13 mouse cellular contexts compared by ENCODE assay signal in the genomic region with DNA sequence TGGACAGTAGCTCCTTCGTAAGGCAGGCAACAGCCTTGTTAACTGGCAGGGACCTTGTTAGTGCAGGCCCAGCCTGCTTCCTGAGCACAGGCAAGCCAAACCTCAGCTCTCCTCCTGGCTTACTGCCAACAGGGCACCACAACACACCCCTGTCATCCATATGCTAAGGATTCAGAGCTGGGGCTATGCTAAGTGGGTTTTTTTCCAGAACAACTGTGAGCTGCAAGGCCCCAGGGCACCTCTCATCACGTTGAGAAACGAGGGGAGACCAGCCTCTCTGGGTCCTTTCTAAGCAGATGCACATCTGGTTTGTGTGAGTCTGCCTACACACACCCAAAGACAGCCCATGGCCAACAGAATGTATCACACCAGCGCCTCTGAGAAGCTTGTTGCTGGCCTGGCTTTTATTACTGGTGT.
DNase-seq lines count a peak whose midpoint lies in the region; ATAC-seq and TF ChIP-seq lines count a peak whose summit lies in the region.
"Had no signal": no experiment of that assay in that cellular context is flagged by ENCODE, and none has a peak within 500 bp of the region (broad histone marks: within the 10 kb centered on the region; RNA-seq: fewer than 3 reads in every experiment).

No protein-coding gene starts in this region.

- no peak for TF ChIP-seq CTCF in lung, embryonic 14.5 days (IDR thresholded peaks at IDR 0.05; ENCODE audit: low read depth)
- no peak for TF ChIP-seq CTCF in lung, adult 2 months (IDR thresholded peaks at IDR 0.05; ENCODE audit: insufficient read depth, low read length)

- no peak overlapping the region for H3K9ac ChIP-seq in forebrain, embryonic 14.5 days (ENCODE audit: low read length)
- no peak overlapping the region for H3K9ac ChIP-seq in forebrain, embryonic 12.5 days
- H3K9ac ChIP-seq in lung, embryonic 14.5 days: no peak overlapping the region
- H3K9ac ChIP-seq in limb, embryonic 13.5 days: no peak overlapping the region
- H3K9ac ChIP-seq: liver, embryonic 15.5 days had no signal

- no peak for TF ChIP-seq POLR2A in lung, adult 2 months (IDR thresholded peaks at IDR 0.05; ENCODE audit: borderline replicate concordance, extremely low read depth, low read depth, low read length)

- H3K36me3 ChIP-seq in forebrain, embryonic 14.5 days (ENCODE audit: control insufficient read depth, insufficient read depth, low read length): no peaks in the 10 kb centered on the region
- no peaks in the 10 kb centered on the region for H3K36me3 ChIP-seq in forebrain, embryonic 12.5 days (replicated peaks)
- no peaks in the 10 kb centered on the region for H3K36me3 ChIP-seq in lung, embryonic 14.5 days (ENCODE audit: insufficient read depth)
- H3K36me3 ChIP-seq in limb, embryonic 13.5 days: no peaks in the 10 kb centered on the region
- H3K36me3 ChIP-seq: liver, embryonic 15.5 days had no signal

- no peak overlapping the region for H3K4me2 ChIP-seq in forebrain, embryonic 14.5 days (ENCODE audit: low read length)
- no peak overlapping the region for H3K4me2 ChIP-seq in forebrain, embryonic 12.5 days
- no peak overlapping the region for H3K4me2 ChIP-seq in lung, embryonic 14.5 days
- no peak overlapping the region for H3K4me2 ChIP-seq in limb, embryonic 13.5 days (replicated peaks)
- H3K4me2 ChIP-seq: liver, embryonic 15.5 days had no signal

- peaks cover 14% of the 10 kb centered on the region for H3K4me1 ChIP-seq in forebrain, embryonic 14.5 days (ENCODE audit: control insufficient read depth, insufficient read depth, low read length)
- H3K4me1 ChIP-seq in forebrain, embryonic 12.5 days: peaks cover 11% of the 10 kb centered on the region
- H3K4me1 ChIP-seq in lung, embryonic 14.5 days (ENCODE audit: insufficient read depth): no peaks in the 10 kb centered on the region
- no peaks in the 10 kb centered on the region for H3K4me1 ChIP-seq in lung, adult 2 months (ENCODE audit: control insufficient read depth, insufficient read depth, low read length)
- peaks cover 37% of the 10 kb centered on the region for H3K4me1 ChIP-seq in limb, embryonic 13.5 days

- H3K4me3 ChIP-seq in forebrain, embryonic 14.5 days (ENCODE audit: low read depth, low read length): no peak overlapping the region
- no peak overlapping the region for H3K4me3 ChIP-seq in forebrain, embryonic 12.5 days (replicated peaks)
- H3K4me3 ChIP-seq in lung, embryonic 14.5 days (ENCODE audit: low read depth, low read length): no peak overlapping the region
- no peak overlapping the region for H3K4me3 ChIP-seq in lung, adult 2 months (replicated peaks; ENCODE audit: extremely low read depth, low read depth, low read length)
- no peak overlapping the region for H3K4me3 ChIP-seq in limb, embryonic 13.5 days
- H3K4me3 ChIP-seq: liver, embryonic 15.5 days had no signal

- peak; percentile 85 for DNase-seq in forebrain, embryonic 14.5 days (ENCODE audit: low spot score)
- peak; percentile 24 for DNase-seq in lung, embryonic 14.5 days
- DNase-seq in lung, adult 2 months: no peak
- DNase-seq in adipocyte (ENCODE audit: low spot score): no peak
- DNase-seq in left cerebral cortex, adult 8-10 months (ENCODE audit: low spot score in 2 of 2): no peak
- DNase-seq: adrenal gland, postnatal 25 days; heart, postnatal 36 days; kidney, adult 9 months had no signal

- no peaks in the 10 kb centered on the region for H3K27me3 ChIP-seq in forebrain, embryonic 14.5 days (replicated peaks; ENCODE audit: control insufficient read depth, insufficient read depth, low read length)
- H3K27me3 ChIP-seq in forebrain, embryonic 12.5 days: peaks cover 21% of the 10 kb centered on the region
- no peaks in the 10 kb centered on the region for H3K27me3 ChIP-seq in lung, embryonic 14.5 days (ENCODE audit: insufficient read depth, low read length)
- H3K27me3 ChIP-seq in limb, embryonic 13.5 days: 0 out of 2 replicates have a peak, but pooled peaks cover 5% of the 10 kb centered on the region
- H3K27me3 ChIP-seq: liver, embryonic 15.5 days had no signal

- ATAC-seq in forebrain, embryonic 14.5 days: peak; percentile 79
- ATAC-seq in forebrain, embryonic 12.5 days (ENCODE audit: low FRiP score): no peak
- no peak for ATAC-seq in lung, embryonic 14.5 days (ENCODE audit: insufficient read depth)
- peak; percentile 83 for ATAC-seq in common myeloid progenitor, adult 5-6 weeks (replicated peaks; ENCODE audit: low read depth, poor library complexity, severe bottlenecking)
- ATAC-seq in limb, embryonic 13.5 days (ENCODE audit: low FRiP score, low read depth): peak; percentile 81
- ATAC-seq: Patski had no signal

- H3K9me3 ChIP-seq in forebrain, embryonic 14.5 days (replicated peaks; ENCODE audit: control insufficient read depth, low read length): no peaks in the 10 kb centered on the region
- H3K9me3 ChIP-seq in forebrain, embryonic 12.5 days: no peaks in the 10 kb centered on the region
- no peaks in the 10 kb centered on the region for H3K9me3 ChIP-seq in lung, embryonic 14.5 days (ENCODE audit: low read depth, low read length)
- H3K9me3 ChIP-seq in limb, embryonic 13.5 days: no peaks in the 10 kb centered on the region
- H3K9me3 ChIP-seq: liver, embryonic 15.5 days had no signal

- H3K27ac ChIP-seq in forebrain, embryonic 14.5 days (ENCODE audit: low read depth, low read length): no peak overlapping the region
- no peak overlapping the region for H3K27ac ChIP-seq in forebrain, embryonic 12.5 days
- H3K27ac ChIP-seq in lung, embryonic 14.5 days (ENCODE audit: low read depth): no peak overlapping the region
- H3K27ac ChIP-seq in limb, embryonic 13.5 days: peak overlapping the region; percentile 49; the same call in 1 of the 2 replicates
- H3K27ac ChIP-seq: liver, embryonic 15.5 days had no signal

- 50% methylated on average over 4 of the region's 4 CpGs for WGBS in forebrain, embryonic 14.5 days
- WGBS in forebrain, embryonic 12.5 days: 65% methylated on average over 4 of the region's 4 CpGs
- 68% methylated on average over 4 of the region's 4 CpGs for WGBS in lung, embryonic 14.5 days
- 75% methylated on average over 4 of the region's 4 CpGs for WGBS in lung, adult 2 months
- 14% methylated on average over 4 of the region's 4 CpGs for WGBS in limb, embryonic 13.5 days

Comparison
In these comparisons a context has a peak if more than half of its experiments do, and no peak if none do; other contexts are left out.
1. ATAC-seq: peak in forebrain, embryonic 14.5 days (single experiment), common myeloid progenitor, adult 5-6 weeks (single experiment) and limb, embryonic 13.5 days (single experiment); none in forebrain, embryonic 12.5 days (single experiment) and lung, embryonic 14.5 days (single experiment).
2. DNase-seq: peak in forebrain, embryonic 14.5 days (single experiment) and lung, embryonic 14.5 days (single experiment); none in lung, adult 2 months (single experiment), adipocyte (single experiment) and left cerebral cortex, adult 8-10 months (0 of 2).